In genomic region chr17:28520561-28520960, GRCm38 (mm10) we compare ENCODE assay signal across 29 mouse cellular contexts. TPM values are rescaled to one million over a fixed set of nuclear protein-coding genes. Genes with fewer than 3 reads are reported as not detected.
"Had no signal": no experiment of that assay in that cellular context is flagged by ENCODE, and none has a peak within 500 bp of the region (broad histone marks: within the 10 kb centered on the region; RNA-seq: fewer than 3 reads in every experiment).

No protein-coding gene starts in this region.

- H3K9me3 ChIP-seq: lung, embryonic 15.5 days; megakaryocyte, embryonic 14.5 days; midbrain, embryonic 13.5 days; neural tube, embryonic 13.5 days had no signal

- DNase-seq: kidney, postnatal 14 days; kidney, postnatal 4 days; layer of hippocampus, adult 9-11 months; layer of hippocampus, postnatal 36 days; lung, adult 18-20 months; lung, postnatal 10 days had no signal

- H3K4me3 ChIP-seq: left cerebral cortex, adult 2 months; lung, embryonic 15.5 days; megakaryocyte, embryonic 14.5 days; midbrain, embryonic 10.5 days; midbrain, embryonic 13.5 days; myocyte; neural tube, embryonic 13.5 days had no signal

- H3K4me2 ChIP-seq: liver, embryonic 11.5 days; lung, embryonic 15.5 days; midbrain, embryonic 13.5 days; neural tube, embryonic 13.5 days had no signal

- H3K9ac ChIP-seq: liver, embryonic 14.5 days; lung, embryonic 15.5 days; midbrain, embryonic 13.5 days; neural tube, embryonic 13.5 days had no signal

- H3K27ac ChIP-seq: left cerebral cortex, adult 2 months; liver, embryonic 14.5 days; lung, embryonic 15.5 days; midbrain, embryonic 10.5 days; midbrain, embryonic 13.5 days; neural tube, embryonic 13.5 days; stomach, postnatal 0 days had no signal

- ATAC-seq: midbrain, embryonic 13.5 days; midbrain, embryonic 16.5 days had no signal

- H3K36me3 ChIP-seq: lung, embryonic 15.5 days; midbrain, embryonic 10.5 days; midbrain, embryonic 13.5 days; neural tube, embryonic 13.5 days had no signal

RNA-seq across cellular contexts. Expression of gene Armc12, which starts 10.0 kb away (rescaled TPM):
- total RNA-seq: layer of hippocampus, adult 18-20 months; layer of hippocampus, postnatal 36 days; left cerebral cortex, adult 2 months; left cerebral cortex, postnatal 10 days; left cerebral cortex, postnatal 36 days; neutrophil, adult 5-6 weeks had no signal
- polyA plus RNA-seq: kidney, adult 2 months; kidney, embryonic 16.5 days; limb, embryonic 11.5 days; liver, embryonic 11.5 days; lung, embryonic 15.5 days; midbrain, embryonic 10.5 days; midbrain, embryonic 13.5 days; midbrain, embryonic 16.5 days; myocyte; neural tube, embryonic 13.5 days; stomach, embryonic 14.5 days; stomach, postnatal 0 days; thymus, postnatal 0 days; urinary bladder, adult 2 months had no signal

RNA-seq across cellular contexts. Expression of gene Clpsl2, which starts 28.6 kb away (rescaled TPM):
- total RNA-seq: layer of hippocampus, adult 18-20 months; layer of hippocampus, postnatal 36 days; left cerebral cortex, adult 2 months; left cerebral cortex, postnatal 10 days; left cerebral cortex, postnatal 36 days; monocyte, adult 5-6 weeks; neutrophil, adult 5-6 weeks had no signal
- polyA plus RNA-seq: kidney, adult 2 months; kidney, embryonic 16.5 days; limb, embryonic 11.5 days; limb, embryonic 14.5 days; liver, embryonic 11.5 days; liver, embryonic 14.5 days; lung, embryonic 15.5 days; midbrain, embryonic 10.5 days; midbrain, embryonic 13.5 days; midbrain, embryonic 16.5 days; myocyte; neural tube, embryonic 13.5 days; stomach, embryonic 14.5 days; stomach, postnatal 0 days; thymus, postnatal 0 days; urinary bladder, adult 2 months had no signal

RNA-seq across cellular contexts. Expression of gene Clps, which starts 40.0 kb away (rescaled TPM):
- total RNA-seq: layer of hippocampus, adult 18-20 months; layer of hippocampus, postnatal 36 days; left cerebral cortex, adult 2 months; left cerebral cortex, postnatal 10 days; left cerebral cortex, postnatal 36 days; monocyte, adult 5-6 weeks; neutrophil, adult 5-6 weeks had no signal
- polyA plus RNA-seq: kidney, embryonic 16.5 days; limb, embryonic 11.5 days; midbrain, embryonic 10.5 days; midbrain, embryonic 16.5 days; myocyte; neural tube, embryonic 13.5 days had no signal

RNA-seq across cellular contexts. Expression of gene Lhfpl5, which starts 54.9 kb away (rescaled TPM):
- total RNA-seq: monocyte, adult 5-6 weeks; neutrophil, adult 5-6 weeks had no signal
- polyA plus RNA-seq: liver, embryonic 14.5 days had no signal
